Mouse (Mus musculus) MEL (cell line): ENCODE measurements around the gene Zfp729b.

Source experiments
- CHD2 ChIP-seq: IDR thresholded peaks from 2 replicates; pipeline ENCODE4 v1.6.1; 2011; ENCODE audit warnings: low read length, improper control_type of control experiment
- CTCF ChIP-seq, 3 experiments: IDR thresholded peaks in 2 of 3; conservative IDR thresholded peaks in 1 of 3; 2 replicates each; pipeline ENCODE4 v1.5.1; 2011 to 2012; ENCODE audit warnings: low read length in 3 of 3, low read depth in 2 of 3, mild to moderate bottlenecking in 2 of 3, improper control_type of control experiment in 1 of 3, inconsistent platforms in 1 of 3, mixed read lengths in 1 of 3, moderate library complexity in 1 of 3; ENCODE audit not compliant: control insufficient read depth in 1 of 3, insufficient read depth in 1 of 3, poor library complexity in 1 of 3, severe bottlenecking in 1 of 3
- ELF1 ChIP-seq: IDR thresholded peaks from 2 replicates; pipeline ENCODE4 v1.6.1; 2014; ENCODE audit warnings: low read depth, mild to moderate bottlenecking, inconsistent platforms, low read length, improper control_type of control experiment, moderate library complexity
- EP300 ChIP-seq, 2 experiments: IDR thresholded peaks; 2 replicates each; pipeline ENCODE4 v1.6.1; 2011; ENCODE audit warnings: improper control_type of control experiment in 2 of 2, low read length in 2 of 2, low read depth in 1 of 2, mild to moderate bottlenecking in 1 of 2
- ETS1 ChIP-seq: IDR thresholded peaks from 2 replicates; pipeline ENCODE4 v1.6.1; 2012; ENCODE audit warnings: low read depth, mild to moderate bottlenecking, inconsistent platforms, low read length, improper control_type of control experiment, moderate library complexity
- GABPA ChIP-seq: IDR thresholded peaks from 2 replicates; pipeline ENCODE4 v1.6.1; 2012; ENCODE audit warnings: low read depth, mild to moderate bottlenecking, inconsistent platforms, low read length, improper control_type of control experiment, moderate library complexity
- KAT2A ChIP-seq: conservative IDR thresholded peaks from 2 replicates; pipeline ENCODE4 v1.6.1; 2012; ENCODE audit warnings: low read depth, low read length, improper control_type of control experiment, inconsistent platforms
- MAX ChIP-seq: IDR thresholded peaks from 2 replicates; pipeline ENCODE4 v1.6.1; 2011; ENCODE audit warnings: low read length, improper control_type of control experiment
- MEF2A ChIP-seq: IDR thresholded peaks from 2 replicates; pipeline ENCODE4 v1.6.1; 2014; ENCODE audit warnings: low read depth, mild to moderate bottlenecking, inconsistent platforms, low read length, improper control_type of control experiment; ENCODE audit not compliant: poor library complexity, insufficient replicate concordance, severe bottlenecking; ENCODE audit errors: extremely low read depth
- MXI1 ChIP-seq: IDR thresholded peaks from 2 replicates; pipeline ENCODE4 v1.6.1; 2011; ENCODE audit warnings: mild to moderate bottlenecking, low read depth, low read length, improper control_type of control experiment
- POLR2A ChIP-seq, 2 experiments: IDR thresholded peaks; 2 replicates each; pipeline ENCODE4 v1.6.1; 2011 to 2012; ENCODE audit warnings: low read length in 2 of 2, mild to moderate bottlenecking in 2 of 2, control low read depth in 1 of 2, improper control_type of control experiment in 1 of 2, low read depth in 1 of 2, moderate library complexity in 1 of 2; ENCODE audit not compliant: control insufficient read depth in 1 of 2, insufficient read depth in 1 of 2, poor library complexity in 1 of 2
- POLR2AphosphoS2 ChIP-seq: IDR thresholded peaks from 2 replicates; pipeline ENCODE4 v1.6.1; 2011; ENCODE audit warnings: low read length, improper control_type of control experiment
- SIN3A ChIP-seq: IDR thresholded peaks from 2 replicates; pipeline ENCODE4 v1.6.1; 2012; ENCODE audit warnings: low read length, improper control_type of control experiment, inconsistent platforms
- SMC3 ChIP-seq: IDR thresholded peaks from 2 replicates; pipeline ENCODE4 v1.6.1; 2011; ENCODE audit warnings: low read depth, low read length, improper control_type of control experiment

GRCm38 (mm10) chr13:67610108-67610507, 601 bp upstream of the Zfp729b start:
- TF ChIP-seq GABPA (no peak), POLR2A (IDR thresholded peaks at IDR 0.05; ENCODE audit: control insufficient read depth in 1 of 2, insufficient read depth in 1 of 2, low read depth in 1 of 2, low read length in 2 of 2, poor library complexity in 1 of 2) (no peak), CTCF (IDR thresholded peaks at IDR 0.05 in 2 of 3, conservative IDR thresholded peaks at IDR 0.05 in 1 of 3; ENCODE audit: control insufficient read depth in 1 of 3, insufficient read depth in 1 of 3, low read depth in 2 of 3, low read length in 3 of 3, poor library complexity in 1 of 3, severe bottlenecking in 1 of 3) (no peak), KAT2A (no peak), MAX (no peak), MXI1 (no peak), ETS1 (no peak), EP300 (IDR thresholded peaks at IDR 0.05; ENCODE audit: low read depth in 1 of 2, low read length in 2 of 2) (no peak), CHD2 (no peak), SMC3 (no peak), MEF2A (no peak), ELF1 (no peak), POLR2AphosphoS2 (no peak), SIN3A (no peak)
